Mouse (Mus musculus) lung, adult 2 months (tissue): ENCODE results near the gene Rab6a. TPM values are rescaled to one million over a fixed set of nuclear protein-coding genes. Genes with fewer than 3 reads are reported as not detected.

Experiments
- DNase-seq: peaks from one replicate; pipeline ENCODE4 v3.0.0; 2022
- H3K4me1 ChIP-seq: fragments of 200-500 bp; 2 replicates; pipeline ENCODE4 v1.6.1; 2011; ENCODE audit warnings: low read length; ENCODE audit not compliant: control insufficient read depth, insufficient read depth
- H3K4me3 ChIP-seq: fragments of 200-500 bp; replicated peaks from 2 replicates; pipeline ENCODE3; 2011; ENCODE audit warnings: low read depth, mild to moderate bottlenecking, control low read depth, low read length; ENCODE audit errors: extremely low read depth
- CTCF ChIP-seq: fragments of 200-500 bp; IDR thresholded peaks from 2 replicates; pipeline ENCODE4 v1.5.1; 2011; ENCODE audit warnings: mild to moderate bottlenecking, low read length, control low read depth; ENCODE audit not compliant: insufficient read depth
- POLR2A ChIP-seq: fragments of 200-500 bp; IDR thresholded peaks from 2 replicates; pipeline ENCODE4 v1.6.1; 2011; ENCODE audit warnings: low read depth, mild to moderate bottlenecking, control low read depth, low read length, borderline replicate concordance; ENCODE audit errors: extremely low read depth
- WGBS: fragments of 180-500 bp; shearing (Covaris S2); methylation state at CpG from one replicate; pipeline ENCODE4 v1.1.7; 2018; 5-methylcytosine and 5-hydroxymethylcytosine counted together
- polyA plus RNA-seq: library from polyadenylated mRNA; depleted of rRNA; stranded (reverse); fragments of >200 nt; gene quantifications from 2 replicates; pipeline ENCODE4 v1.2.3, GENCODE M21; 2012

Gene Rab6a
- polyA plus RNA-seq, 1 experiment: 30.3 TPM

DNA sequence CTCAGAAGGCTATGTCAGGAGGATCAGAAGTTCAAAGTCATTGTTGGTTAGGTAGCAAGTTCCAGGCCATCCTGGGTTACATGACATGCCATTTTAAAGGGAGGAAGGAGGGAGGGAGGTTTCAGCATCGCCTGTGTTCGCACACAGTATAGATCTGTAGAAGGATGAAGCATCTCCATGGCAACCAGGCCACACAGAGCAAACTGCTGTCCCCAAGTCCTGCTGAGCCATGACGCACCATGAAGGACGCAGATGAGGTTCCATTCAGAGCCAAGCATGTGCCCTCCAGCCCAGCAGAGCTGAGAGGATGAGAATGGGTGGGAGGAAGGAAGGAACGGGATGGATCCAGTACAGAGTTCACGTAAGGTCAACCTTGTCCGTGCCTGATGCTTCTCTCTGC is 66.2 kb downstream of the Rab6a start:
- Histone ChIP-seq H3K4me1 (no peaks in the 10 kb centered on the region), H3K4me3 (no peak overlapping the region)
- no peak for DNase-seq
- 67% methylated on average over 7 of the region's 7 CpGs for WGBS
- TF ChIP-seq POLR2A: no peak

DNA sequence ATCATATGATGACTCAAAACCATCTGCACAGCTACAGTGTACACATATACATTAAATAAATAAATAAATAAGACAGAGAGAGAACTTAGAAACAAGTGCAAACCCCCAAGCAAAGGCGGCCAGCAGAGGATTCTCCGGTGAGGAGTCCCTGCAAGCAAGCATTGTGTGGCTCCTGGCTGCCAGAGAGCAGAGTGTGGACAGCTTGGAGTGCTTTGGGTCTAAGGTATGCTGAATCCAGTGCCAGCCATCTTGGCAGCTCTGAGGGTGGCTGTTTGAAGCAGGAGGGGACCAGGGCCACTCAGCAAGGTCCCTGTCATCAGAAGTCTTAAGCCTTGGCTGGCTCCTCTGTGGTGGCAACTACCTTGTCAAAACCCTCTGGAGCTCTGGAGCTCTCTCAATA is 67.7 kb downstream of the Rab6a start:
- no peak for DNase-seq
- Histone ChIP-seq H3K4me3 (no peak overlapping the region), H3K4me1 (no peaks in the 10 kb centered on the region)
- 94% methylated on average over 2 of the region's 2 CpGs for WGBS
- TF ChIP-seq POLR2A (no peak), CTCF (no peak)

DNA sequence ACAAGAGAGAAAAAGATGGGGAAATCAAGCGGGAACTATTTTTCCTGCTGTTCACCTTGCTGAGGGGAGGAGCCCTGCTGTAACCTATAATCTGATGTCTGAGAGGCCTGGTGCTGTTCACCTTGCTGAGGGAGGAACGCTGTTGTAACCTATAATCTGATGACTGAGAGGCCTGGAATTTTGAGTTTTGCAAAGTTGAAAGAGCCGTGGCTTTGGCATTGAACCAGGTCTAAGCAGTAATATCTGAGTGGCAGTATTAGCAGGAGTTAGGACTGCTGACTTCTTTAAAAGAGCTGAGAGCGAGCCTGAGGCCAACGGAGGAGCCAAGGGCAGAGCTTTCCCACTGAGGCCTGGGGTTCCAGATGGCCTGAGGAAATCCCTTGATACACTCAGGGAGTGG is 70.8 kb downstream of the Rab6a start:
- Histone ChIP-seq H3K4me1 (no peaks in the 10 kb centered on the region), H3K4me3 (no peak overlapping the region)
- WGBS: 62% methylated on average over 5 of the region's 5 CpGs
- TF ChIP-seq POLR2A (no peak), CTCF (no peak)
- DNase-seq: no peak

DNA sequence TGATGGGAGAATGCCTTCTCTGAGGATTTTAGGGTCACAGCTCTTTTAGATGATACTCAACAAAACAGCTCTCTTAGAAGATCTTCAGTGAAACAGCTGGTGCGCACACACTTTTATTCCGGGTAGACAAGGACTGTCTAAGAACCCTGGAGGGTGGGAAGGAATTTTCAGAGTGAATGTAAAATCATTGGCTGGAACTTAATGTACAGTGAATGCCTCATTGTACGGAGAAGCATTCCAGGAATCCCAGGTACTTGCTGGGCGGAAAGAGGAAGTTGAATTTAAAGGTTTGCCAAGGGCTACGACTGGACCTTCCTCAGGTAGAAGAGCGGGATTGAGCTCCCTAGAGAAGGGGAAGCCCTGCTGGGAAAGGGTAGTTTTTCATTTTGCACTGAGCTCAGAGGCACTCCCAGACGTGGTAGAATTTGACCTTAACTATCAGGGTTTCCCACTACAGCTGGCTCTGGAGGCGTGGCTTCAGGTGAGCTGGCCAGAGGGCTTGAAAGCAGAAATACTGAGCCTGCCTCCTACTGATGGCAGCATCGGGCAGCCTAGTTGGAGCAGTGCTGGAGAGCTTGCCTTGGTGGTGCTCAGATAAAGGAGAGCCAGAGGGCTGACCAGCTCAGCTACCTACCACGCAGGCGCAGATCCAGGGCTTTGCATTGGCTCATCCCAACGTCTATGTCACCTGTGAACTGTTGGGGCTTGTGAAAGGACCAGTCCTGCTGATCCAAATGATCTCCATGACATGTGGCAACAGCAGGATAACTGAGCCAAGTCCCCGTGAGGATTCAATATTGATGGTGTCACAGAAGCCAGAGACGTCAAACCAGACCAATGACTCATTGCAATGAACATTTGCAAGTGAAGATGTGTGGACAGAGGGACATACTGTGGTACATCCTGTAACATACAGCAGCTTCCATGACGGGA is 72.0 kb downstream of the Rab6a start:
- no peak for TF ChIP-seq POLR2A
- no peak for TF ChIP-seq CTCF

DNA sequence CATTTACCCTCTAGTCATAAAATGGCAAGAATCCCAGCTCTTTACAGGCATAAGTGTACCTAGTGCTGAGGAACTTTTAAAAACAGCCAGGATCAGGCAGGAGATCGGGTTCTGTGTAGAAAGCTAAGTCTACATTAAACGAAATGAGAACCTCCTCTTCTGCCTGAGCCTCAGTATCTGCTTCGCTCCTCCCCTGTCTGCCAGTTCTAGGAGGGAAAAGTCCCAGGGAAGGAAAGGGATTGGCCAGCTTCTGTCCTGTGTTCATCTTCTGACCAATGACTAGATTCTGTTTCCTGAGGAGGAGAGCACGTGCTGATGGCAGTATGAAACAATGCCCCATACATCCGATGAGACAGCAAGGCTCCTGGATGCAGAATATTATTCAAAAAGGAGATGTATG is 73.9 kb downstream of the Rab6a start:
- H3K4me1 ChIP-seq: no peaks in the 10 kb centered on the region
- TF ChIP-seq POLR2A (no peak), CTCF (no peak)
- no peak for DNase-seq
- no peak overlapping the region for H3K4me3 ChIP-seq
- WGBS: 46% methylated on average over 5 of the region's 5 CpGs

More for the DNA sequence above, 72.0 kb downstream of the Rab6a start:
- WGBS: 55% methylated on average over 15 of the region's 15 CpGs
- no peak for DNase-seq
- Histone ChIP-seq H3K4me3 (no peak overlapping the region), H3K4me1 (no peaks in the 10 kb centered on the region)

DNA sequence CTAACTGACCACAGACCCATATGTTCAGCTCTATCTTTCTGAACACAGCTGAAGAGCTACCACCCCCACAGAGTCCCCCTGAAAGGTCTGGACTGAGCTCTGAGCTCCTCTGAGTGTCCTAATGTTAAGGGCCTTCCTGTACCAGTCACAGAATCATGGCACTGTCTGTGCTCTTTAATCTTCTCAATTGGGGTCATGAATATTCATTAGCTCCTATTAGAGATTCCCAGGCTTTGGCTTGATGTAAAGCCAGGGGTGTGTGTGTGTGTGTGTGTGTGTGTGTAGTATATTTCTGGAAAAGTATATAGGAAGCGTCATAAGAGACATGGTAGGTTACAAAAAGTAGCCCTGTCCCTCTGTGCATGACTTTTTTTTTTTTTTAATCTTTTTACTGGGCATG is 76.0 kb downstream of the Rab6a start:
- TF ChIP-seq POLR2A (no peak), CTCF (no peak)
- WGBS: 100% methylated on average over 1 of the region's 1 CpGs
- H3K4me1 ChIP-seq: no peaks in the 10 kb centered on the region
- no peak overlapping the region for H3K4me3 ChIP-seq
- DNase-seq: no peak

DNA sequence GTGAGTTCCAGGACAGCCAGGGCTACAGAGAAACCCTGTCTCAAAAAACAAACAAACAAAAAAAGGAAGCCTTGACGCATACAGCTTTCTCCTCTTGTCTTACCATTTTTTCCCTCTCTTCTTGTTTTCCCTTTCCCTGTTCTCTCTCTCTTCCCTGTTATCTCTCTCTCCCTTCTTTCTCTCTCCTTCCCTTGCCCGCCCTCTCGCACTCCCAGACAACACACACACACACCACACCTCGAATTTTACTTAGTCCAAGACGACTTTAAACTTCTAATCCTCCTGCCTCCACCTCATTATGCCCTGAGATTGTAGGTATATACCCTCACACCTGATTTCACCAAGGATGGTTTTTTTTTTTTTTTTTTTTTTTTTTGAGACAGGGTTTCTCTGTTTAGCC is 76.9 kb downstream of the Rab6a start:
- Histone ChIP-seq H3K4me1 (no peaks in the 10 kb centered on the region), H3K4me3 (no peak overlapping the region)
- no peak for TF ChIP-seq CTCF
- TF ChIP-seq POLR2A: no peak
- 65% methylated on average over 5 of the region's 5 CpGs for WGBS
- no peak for DNase-seq

DNA sequence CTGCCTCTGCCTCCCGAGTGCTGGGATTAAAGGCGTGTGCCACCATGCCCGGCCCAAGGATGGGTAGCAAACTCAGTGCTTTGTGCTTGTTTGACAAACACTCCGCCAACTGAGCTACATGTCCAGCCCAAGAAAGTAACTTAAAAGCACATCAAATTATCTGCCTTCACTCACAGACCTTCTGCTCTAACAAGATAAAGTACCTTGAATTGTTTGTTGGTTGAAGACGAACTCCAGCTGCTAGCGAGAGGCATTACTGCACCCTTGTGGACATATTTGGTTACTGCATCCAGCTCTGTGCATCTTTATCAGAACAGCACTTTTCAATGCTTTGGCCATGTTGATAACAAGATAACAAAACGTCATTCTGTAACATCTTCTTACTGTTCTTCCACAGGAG is 77.3 kb downstream of the Rab6a start:
- 42% methylated on average over 7 of the region's 7 CpGs for WGBS
- H3K4me1 ChIP-seq: no peaks in the 10 kb centered on the region
- TF ChIP-seq CTCF: peak; percentile 58
- no peak for TF ChIP-seq POLR2A
- peak; percentile 32 for DNase-seq
- no peak overlapping the region for H3K4me3 ChIP-seq

DNA sequence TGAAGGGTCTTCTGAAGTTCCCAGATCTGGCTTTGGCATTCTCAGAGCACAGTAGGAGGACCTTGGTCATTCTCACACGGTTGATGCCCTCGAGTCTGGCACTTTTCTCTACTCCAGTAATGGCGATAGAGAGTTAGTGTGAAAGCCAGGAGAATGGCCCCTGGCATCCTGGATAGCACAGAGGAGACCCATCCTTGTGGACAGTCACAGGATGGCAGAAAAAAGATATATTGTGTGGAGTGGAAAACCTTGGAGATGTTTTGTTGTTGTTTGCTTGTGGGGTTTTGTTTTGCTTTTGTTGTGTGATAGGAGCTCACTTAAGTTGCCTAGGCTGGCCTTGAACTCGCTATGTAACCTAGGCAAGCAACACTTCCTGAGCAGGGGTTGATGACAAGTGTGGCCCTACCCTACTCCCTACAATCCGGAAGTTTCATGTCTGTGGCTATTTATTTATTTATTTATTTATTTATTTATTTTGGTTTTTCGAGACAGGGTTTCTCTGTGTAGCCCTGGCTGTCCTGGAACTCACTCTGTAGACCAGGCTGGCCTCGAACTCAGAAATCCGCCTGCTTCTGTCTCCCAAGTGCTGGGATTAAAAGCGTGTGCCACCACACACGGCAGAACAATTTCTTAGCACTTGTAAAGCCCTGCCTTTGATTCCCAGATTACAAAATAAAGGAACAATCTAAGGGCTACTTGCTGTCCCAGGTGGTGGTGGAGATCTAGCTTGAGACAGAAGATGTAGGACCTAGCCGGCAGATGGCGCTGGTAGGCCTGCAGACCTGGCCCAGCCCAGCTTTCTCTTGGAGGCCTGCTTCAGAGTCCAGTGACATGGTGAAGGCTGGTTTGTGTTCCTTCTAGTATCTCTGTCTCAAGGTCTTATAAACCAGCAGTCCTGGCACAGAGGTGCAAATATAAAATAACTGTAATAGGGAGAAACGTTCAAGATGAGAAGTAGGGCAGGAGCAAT is 78.1 kb downstream of the Rab6a start:
- WGBS: 39% methylated on average over 13 of the region's 13 CpGs
- Histone ChIP-seq H3K4me1 (no peaks in the 10 kb centered on the region), H3K4me3 (no peak overlapping the region)
- TF ChIP-seq CTCF (peak; percentile 93), POLR2A (no peak)
- DNase-seq: peak; percentile 70
